Mouse (Mus musculus) hindbrain, embryonic 11.5 days (tissue): ENCODE measurements around the gene Dgki. TPM values are rescaled to one million over a fixed set of nuclear protein-coding genes. Genes with fewer than 3 reads are reported as not detected.

Experiments
- ATAC-seq: fragments of 200-750 bp; cut with Nextera tagmentation; 2 replicates; pipeline ENCODE4 v1.8.0; 2017; ENCODE audit warnings: mild to moderate bottlenecking, moderate TSS enrichment, moderate library complexity; ENCODE audit not compliant: low FRiP score
- DNase-seq: peaks from one replicate; pipeline ENCODE4 v3.0.0-alpha.2; 2015; ENCODE audit warnings: low spot score
- H3K27ac ChIP-seq: fragments of 300-500 bp; sonication (generic); 2 replicates; pipeline ENCODE4 v1.5.1; 2014; ENCODE audit warnings: mild to moderate bottlenecking, low read depth, low read length
- H3K27me3 ChIP-seq: fragments of 300-500 bp; sonication (generic); 2 replicates; pipeline ENCODE4 v1.6.1; 2014; ENCODE audit warnings: mild to moderate bottlenecking, low read length, moderate library complexity, mixed read lengths; ENCODE audit not compliant: control insufficient read depth, insufficient read depth
- H3K36me3 ChIP-seq: fragments of 300-500 bp; sonication (generic); 2 replicates; pipeline ENCODE4 v1.6.1; 2014; ENCODE audit warnings: mild to moderate bottlenecking, low read length, moderate library complexity, mixed read lengths; ENCODE audit not compliant: control insufficient read depth, insufficient read depth
- H3K4me1 ChIP-seq: fragments of 300-500 bp; sonication (generic); replicated peaks from 2 replicates; pipeline ENCODE4 v1.6.1; 2014; ENCODE audit warnings: low read length, mixed read lengths; ENCODE audit not compliant: control insufficient read depth, insufficient read depth
- H3K4me2 ChIP-seq: fragments of 300-500 bp; sonication (generic); replicated peaks from 2 replicates; pipeline ENCODE4 v1.6.1; 2014; ENCODE audit warnings: mild to moderate bottlenecking, low read depth, low read length
- H3K4me3 ChIP-seq: fragments of 300-500 bp; sonication (generic); 2 replicates; pipeline ENCODE4 v1.5.1; 2014; ENCODE audit warnings: low read depth, low read length
- H3K9ac ChIP-seq: fragments of 300-500 bp; sonication (generic); 2 replicates; pipeline ENCODE4 v1.6.1; 2014; ENCODE audit warnings: low read depth, low read length
- H3K9me3 ChIP-seq: fragments of 300-500 bp; sonication (generic); 2 replicates; pipeline ENCODE4 v1.6.1; 2016; ENCODE audit warnings: low read length; ENCODE audit not compliant: control insufficient read depth
- WGBS: fragments of 180-500 bp; shearing (Covaris S2); extraction: QIAGEN DNeasy Blood & Tissue Kit; methylation state at CpG from one replicate; pipeline ENCODE4 v1.1.7; 2014; 5-methylcytosine and 5-hydroxymethylcytosine counted together
- polyA plus RNA-seq: library from polyadenylated mRNA; unstranded; fragments of >200 nt; fragmentation: Nextera tagmentation; extraction: Ambion mirVana; gene quantifications from 2 replicates; pipeline ENCODE4 v1.2.1, GENCODE M21; 2014

Gene Dgki
- polyA plus RNA-seq, 1 experiment from 2014 or later = 2.6 TPM

DNA sequence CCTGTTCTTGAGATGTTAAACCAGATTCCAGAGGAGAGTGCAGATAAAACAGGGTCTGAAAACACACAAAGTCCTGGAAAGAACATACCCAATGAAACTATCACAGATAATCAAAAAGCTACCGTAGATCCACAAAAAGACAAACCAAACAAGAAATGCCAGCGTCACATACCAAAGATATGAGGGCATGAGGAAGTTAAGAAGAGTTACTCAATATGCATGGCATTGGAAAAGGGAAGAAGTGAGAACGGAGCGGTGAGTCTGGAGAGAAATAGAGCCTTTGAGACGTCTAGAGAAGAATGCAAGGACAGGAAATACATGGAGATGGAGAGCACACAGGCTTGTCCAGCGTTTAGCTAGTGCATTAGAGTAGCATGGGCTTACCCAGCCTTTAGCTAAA is 401.6 kb downstream of the Dgki start:
- WGBS = 80% methylated on average over 6 of the region's 6 CpGs
- no peak for DNase-seq
- no peaks in the 10 kb centered on the region; the same call in 1 of the 2 replicates for H3K4me1 ChIP-seq

DNA sequence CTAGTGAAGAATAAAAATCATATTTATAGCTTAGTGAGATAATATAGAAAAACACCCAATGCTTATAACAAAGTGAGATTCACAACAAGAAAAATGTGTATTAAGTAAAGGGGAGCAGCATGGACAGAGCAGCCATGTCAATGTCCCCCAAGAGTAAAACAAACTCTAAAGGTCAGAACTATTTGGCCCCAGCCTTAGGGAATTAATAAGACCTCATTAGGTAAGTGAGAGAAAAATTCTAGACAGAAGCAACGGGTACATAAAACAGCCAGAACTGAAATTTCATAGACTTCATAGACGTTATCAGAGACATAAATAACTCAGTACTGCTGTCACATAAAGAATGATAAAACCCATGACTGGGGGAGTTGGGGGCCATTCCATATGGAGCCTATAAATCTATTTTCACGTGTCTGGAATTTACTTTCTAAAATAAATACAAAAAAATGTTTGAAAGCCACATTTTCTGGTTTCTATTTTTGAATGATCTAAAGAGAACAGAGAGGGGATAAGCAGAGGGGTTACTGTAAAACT is 402.3 kb downstream of the Dgki start:
- no peaks in the 10 kb centered on the region for H3K36me3 ChIP-seq
- H3K4me1 ChIP-seq = no peaks in the 10 kb centered on the region
- no peaks in the 10 kb centered on the region for H3K9me3 ChIP-seq
- no peak overlapping the region for H3K27ac ChIP-seq
- WGBS = 78% methylated on average over 3 of the region's 3 CpGs
- H3K27me3 ChIP-seq = no peaks in the 10 kb centered on the region
- no peak overlapping the region for H3K9ac ChIP-seq
- no peak for DNase-seq
- no peak overlapping the region for H3K4me3 ChIP-seq
- H3K4me2 ChIP-seq = no peak overlapping the region
- no peak for ATAC-seq

More for the DNA sequence above, 401.6 kb downstream of the Dgki start:
- no peak overlapping the region for H3K4me3 ChIP-seq
- H3K36me3 ChIP-seq = no peaks in the 10 kb centered on the region
- H3K9me3 ChIP-seq = no peaks in the 10 kb centered on the region
- H3K4me2 ChIP-seq = no peak overlapping the region
- H3K27ac ChIP-seq = no peak overlapping the region
- no peaks in the 10 kb centered on the region for H3K27me3 ChIP-seq
- H3K9ac ChIP-seq = no peak overlapping the region
- no peak for ATAC-seq

DNA sequence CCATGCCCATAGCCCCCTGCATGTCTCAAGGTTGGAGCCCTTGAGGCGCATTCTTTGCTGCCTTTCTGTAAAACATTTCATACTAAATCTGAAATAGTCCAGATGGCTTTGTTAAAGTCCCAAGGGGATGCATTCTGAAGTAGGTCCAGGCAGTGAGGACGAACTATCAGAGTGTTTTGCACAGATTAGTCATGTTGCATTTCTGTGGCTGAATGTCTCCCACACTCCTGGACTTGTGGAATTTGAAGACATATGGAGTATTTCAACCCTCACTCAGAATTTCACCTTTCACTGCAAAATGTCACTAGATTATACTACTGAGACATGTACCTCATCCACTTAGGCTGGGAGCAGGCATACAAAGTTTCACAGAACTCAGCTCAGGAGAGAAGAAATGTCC is 403.3 kb downstream of the Dgki start:
- Histone ChIP-seq H3K36me3 (no peaks in the 10 kb centered on the region), H3K4me3 (no peak overlapping the region), H3K4me2 (no peak overlapping the region), H3K9ac (no peak overlapping the region), H3K9me3 (no peaks in the 10 kb centered on the region), H3K4me1 (no peaks in the 10 kb centered on the region), H3K27ac (no peak overlapping the region), H3K27me3 (no peaks in the 10 kb centered on the region)
- ATAC-seq (no peak), DNase-seq (no peak)
- 77% methylated on average over 2 of the region's 2 CpGs for WGBS

DNA sequence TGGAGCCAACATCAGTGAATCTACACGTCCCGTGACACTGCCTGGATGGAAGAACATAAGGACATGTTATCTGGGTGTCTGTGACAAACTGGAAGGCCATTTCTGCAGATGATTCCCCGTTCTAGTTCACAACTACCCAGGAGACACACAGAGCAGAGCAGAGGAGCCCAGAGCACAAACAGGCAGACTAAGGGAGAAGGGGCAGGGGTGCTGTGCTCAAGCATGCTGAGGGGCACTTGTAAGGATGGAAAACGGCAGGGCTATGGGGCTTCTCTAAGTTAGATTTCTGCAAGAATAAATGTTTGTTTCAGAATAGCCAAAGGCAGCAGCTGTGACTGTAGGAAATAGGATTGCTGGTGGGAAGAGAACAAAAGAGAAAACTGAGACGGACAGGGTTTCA is 408.2 kb downstream of the Dgki start:
- Histone ChIP-seq H3K4me3 (no peak overlapping the region), H3K4me1 (no peaks in the 10 kb centered on the region), H3K27me3 (no peaks in the 10 kb centered on the region), H3K4me2 (no peak overlapping the region), H3K27ac (no peak overlapping the region), H3K36me3 (no peaks in the 10 kb centered on the region), H3K9ac (no peak overlapping the region), H3K9me3 (no peaks in the 10 kb centered on the region)
- no peak for ATAC-seq
- WGBS = 78% methylated on average over 5 of the region's 5 CpGs
- no peak for DNase-seq

DNA sequence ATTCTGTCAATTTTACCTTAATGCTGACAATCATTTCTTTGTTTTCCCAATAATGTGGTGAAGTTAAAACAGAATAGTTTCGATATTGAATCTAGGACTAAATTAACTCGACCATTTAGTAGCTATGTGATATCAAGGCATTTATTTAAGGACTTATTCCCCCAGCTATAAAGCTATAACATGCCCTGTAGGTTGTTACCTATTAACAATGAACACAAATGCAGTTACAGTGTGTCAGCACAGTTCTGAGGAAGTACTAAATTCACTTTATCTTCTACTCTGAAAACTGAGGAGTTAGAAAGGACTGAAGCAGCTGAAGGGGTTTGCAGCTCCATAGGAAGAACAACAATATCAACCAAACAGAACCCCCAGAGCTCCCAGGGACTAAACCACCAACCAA is 409.2 kb downstream of the Dgki start:
- no peak for ATAC-seq
- Histone ChIP-seq H3K4me2 (no peak overlapping the region), H3K9me3 (no peaks in the 10 kb centered on the region), H3K9ac (no peak overlapping the region), H3K27me3 (no peaks in the 10 kb centered on the region), H3K27ac (no peak overlapping the region), H3K4me3 (no peak overlapping the region), H3K36me3 (no peaks in the 10 kb centered on the region), H3K4me1 (no peaks in the 10 kb centered on the region)
- WGBS = 63% methylated on average over 2 of the region's 2 CpGs
- no peak for DNase-seq

DNA sequence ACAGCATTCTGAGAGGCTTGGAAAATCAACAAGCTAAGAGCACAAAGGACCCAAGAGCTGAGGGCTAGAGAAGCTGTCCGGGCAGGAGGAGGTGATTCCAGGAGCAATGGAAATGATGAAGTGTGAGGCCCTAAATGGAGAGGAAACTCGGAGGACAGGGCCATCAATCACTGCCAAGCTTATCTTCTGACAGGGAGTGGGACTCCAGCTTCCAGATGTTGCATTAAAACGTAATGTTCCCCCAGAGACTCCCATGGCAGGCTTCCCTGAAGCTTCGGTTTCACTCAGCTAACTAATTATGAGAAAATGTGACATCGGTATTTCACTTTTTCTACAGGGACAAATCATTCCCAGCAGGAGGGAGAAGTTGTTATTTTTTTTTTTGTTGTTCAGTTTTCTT is 409.7 kb downstream of the Dgki start:
- Histone ChIP-seq H3K9ac (no peak overlapping the region), H3K36me3 (no peaks in the 10 kb centered on the region), H3K4me1 (no peaks in the 10 kb centered on the region), H3K4me2 (no peak overlapping the region), H3K9me3 (no peaks in the 10 kb centered on the region), H3K27ac (0 out of 2 replicates have a peak overlapping the region, but pooled peaks have one; percentile 6), H3K27me3 (no peaks in the 10 kb centered on the region), H3K4me3 (no peak overlapping the region)
- ATAC-seq (0 out of 2 replicates have a peak, but pooled peaks have one; percentile 19), DNase-seq (peak; percentile 58)
- 14% methylated on average over 5 of the region's 5 CpGs for WGBS

DNA sequence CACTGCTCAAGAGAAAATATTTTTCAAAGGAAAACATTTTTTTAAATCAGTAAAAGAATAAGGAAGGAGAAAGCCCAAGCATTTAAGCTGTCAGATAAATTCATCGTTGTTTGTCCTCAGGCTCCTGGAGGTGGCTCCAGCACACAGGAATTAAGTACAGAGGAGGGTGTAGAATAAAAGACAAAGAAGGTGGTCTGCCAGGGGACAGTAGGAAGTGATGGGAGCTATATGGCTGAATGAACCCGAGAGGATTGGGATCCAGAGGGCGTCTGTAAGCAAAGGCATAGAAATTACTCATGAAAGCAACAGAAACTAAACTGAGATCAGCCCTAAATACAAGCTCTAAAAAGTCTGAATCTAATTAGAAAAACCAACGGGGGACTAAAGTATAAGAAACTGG is 418.7 kb downstream of the Dgki start:
- Histone ChIP-seq H3K27ac (0 out of 2 replicates have a peak overlapping the region, but pooled peaks have one; percentile 24), H3K4me2 (no peak overlapping the region), H3K27me3 (no peaks in the 10 kb centered on the region), H3K4me1 (peaks cover 6% of the 10 kb centered on the region; the same call in 1 of the 2 replicates), H3K9ac (no peak overlapping the region), H3K4me3 (no peak overlapping the region), H3K36me3 (no peaks in the 10 kb centered on the region), H3K9me3 (no peaks in the 10 kb centered on the region)
- ATAC-seq = no peak
- 16% methylated on average over 4 of the region's 4 CpGs for WGBS
- no peak for DNase-seq

DNA sequence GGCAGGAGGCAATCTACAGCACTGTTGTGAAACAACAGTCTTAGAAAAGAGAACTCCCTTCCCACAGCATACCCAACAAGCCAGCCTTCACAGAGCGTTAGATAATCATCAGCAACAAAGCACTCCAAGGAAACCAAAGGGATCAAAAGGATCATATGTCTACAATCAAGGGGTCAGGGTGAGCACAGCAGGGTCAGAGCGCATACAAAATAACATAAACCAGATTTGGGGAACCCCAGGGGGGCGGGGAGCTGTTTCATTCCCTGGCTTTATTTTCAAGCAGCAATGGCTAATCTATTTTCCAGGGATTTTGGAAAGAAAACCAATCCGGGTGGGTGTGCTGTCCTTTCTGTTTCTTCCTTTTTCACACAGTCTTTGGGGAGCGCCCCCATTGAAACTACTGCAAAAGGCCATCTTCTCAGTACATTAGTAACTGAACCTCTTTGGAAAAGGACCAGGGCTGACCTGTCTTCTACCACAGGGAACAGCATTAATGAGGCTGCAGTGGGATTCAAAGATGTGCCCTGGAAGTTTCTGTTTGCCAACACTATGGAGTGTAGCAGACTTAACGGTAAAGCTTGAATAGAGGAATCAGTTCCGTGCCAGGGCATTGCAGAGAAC is 419.2 kb downstream of the Dgki start:
- H3K9me3 ChIP-seq = no peaks in the 10 kb centered on the region
- DNase-seq (peak; percentile 54), ATAC-seq (peak; percentile 61)
- no peak overlapping the region for H3K4me3 ChIP-seq
- 0 out of 2 replicates have a peak overlapping the region, but pooled peaks have one; percentile 24 for H3K27ac ChIP-seq
- peaks cover 6% of the 10 kb centered on the region; the same call in 1 of the 2 replicates for H3K4me1 ChIP-seq
- no peak overlapping the region for H3K9ac ChIP-seq
- no peaks in the 10 kb centered on the region for H3K36me3 ChIP-seq
- H3K27me3 ChIP-seq = no peaks in the 10 kb centered on the region
- H3K4me2 ChIP-seq = no peak overlapping the region
- 7% methylated on average over 7 of the region's 7 CpGs for WGBS

DNA sequence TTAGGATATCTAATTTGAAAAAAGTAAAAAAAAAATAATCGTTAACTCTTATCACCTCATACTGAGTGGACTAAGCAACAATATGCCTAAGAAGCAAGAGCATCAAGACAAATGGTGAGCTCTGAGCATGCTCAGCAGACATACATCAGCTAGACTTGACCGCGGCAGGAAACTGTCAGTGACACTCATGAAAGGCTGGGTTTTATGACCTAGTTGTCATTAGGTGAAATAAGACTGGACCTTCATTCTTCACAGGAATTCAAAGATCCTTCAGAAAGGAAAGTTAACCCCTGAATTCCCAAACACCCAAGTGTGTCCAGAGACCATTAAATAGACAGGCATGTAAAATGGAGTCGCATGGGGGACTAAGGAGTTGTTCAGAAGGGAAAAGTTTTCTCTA is 422.6 kb downstream of the Dgki start:
- Histone ChIP-seq H3K27me3 (no peaks in the 10 kb centered on the region), H3K9ac (no peak overlapping the region), H3K27ac (no peak overlapping the region), H3K4me3 (no peak overlapping the region), H3K4me1 (peaks cover 6% of the 10 kb centered on the region; the same call in 1 of the 2 replicates), H3K9me3 (no peaks in the 10 kb centered on the region), H3K36me3 (no peaks in the 10 kb centered on the region), H3K4me2 (no peak overlapping the region)
- WGBS = 73% methylated on average over 4 of the region's 4 CpGs
- DNase-seq = no peak
- ATAC-seq = no peak
